Mouse (Mus musculus) liver, embryonic 11.5 days (tissue): ENCODE results near the gene Prss22. TPM values are rescaled to one million over a fixed set of nuclear protein-coding genes. Genes with fewer than 3 reads are reported as not detected.
A peak's percentile ranks its signal among the peaks of the same experiment; 100 is the strongest.

Experiments
- ATAC-seq: fragments of 200-750 bp; cut with Nextera tagmentation; replicated peaks from 2 replicates; pipeline ENCODE4 v1.8.0; 2017; ENCODE audit warnings: moderate number of reproducible peaks, mild to moderate bottlenecking, moderate TSS enrichment, moderate library complexity; ENCODE audit not compliant: low FRiP score
- DNase-seq: peaks from one replicate; pipeline ENCODE4 v3.0.0-alpha.2; 2017; ENCODE audit warnings: low spot score
- H3K27ac ChIP-seq: fragments of 300-500 bp; sonication (generic); 2 replicates; pipeline ENCODE4 v1.5.1; 2014; ENCODE audit warnings: mild to moderate bottlenecking, low read depth, low read length, control low read depth
- H3K27me3 ChIP-seq: fragments of 300-500 bp; sonication (generic); replicated peaks from 2 replicates; pipeline ENCODE4 v1.6.1; 2014; ENCODE audit warnings: low read length, mixed read lengths; ENCODE audit not compliant: control insufficient read depth, insufficient read depth
- H3K36me3 ChIP-seq: fragments of 300-500 bp; sonication (generic); 2 replicates; pipeline ENCODE4 v1.6.1; 2014; ENCODE audit warnings: mild to moderate bottlenecking, low read length, moderate library complexity, mixed read lengths; ENCODE audit not compliant: control insufficient read depth, insufficient read depth
- H3K4me1 ChIP-seq: fragments of 300-500 bp; sonication (generic); replicated peaks from 2 replicates; pipeline ENCODE4 v1.6.1; 2014; ENCODE audit warnings: low read length, mixed read lengths; ENCODE audit not compliant: control insufficient read depth, insufficient read depth
- H3K4me2 ChIP-seq: fragments of 300-500 bp; sonication (generic); 2 replicates; pipeline ENCODE4 v1.6.1; 2014; ENCODE audit warnings: mild to moderate bottlenecking, control low read depth, moderate library complexity
- H3K4me3 ChIP-seq: fragments of 300-500 bp; sonication (generic); 2 replicates; pipeline ENCODE4 v1.5.1; 2014; ENCODE audit warnings: low read depth, low read length, control low read depth
- H3K9ac ChIP-seq: fragments of 300-500 bp; sonication (generic); 2 replicates; pipeline ENCODE4 v1.6.1; 2014; ENCODE audit warnings: low read depth, low read length, control low read depth
- H3K9me3 ChIP-seq: fragments of 300-500 bp; sonication (generic); 2 replicates; pipeline ENCODE4 v1.6.1; 2016; ENCODE audit warnings: low read length, inconsistent platforms, mixed read lengths; ENCODE audit not compliant: control insufficient read depth
- WGBS: fragments of 180-500 bp; shearing (Covaris S2); extraction: QIAGEN DNeasy Blood & Tissue Kit; methylation state at CpG from one replicate; pipeline ENCODE4 v1.1.7; 2014; 5-methylcytosine and 5-hydroxymethylcytosine counted together
- polyA plus RNA-seq: library from polyadenylated mRNA; unstranded; fragments of >200 nt; fragmentation: Nextera tagmentation; extraction: Ambion mirVana; gene quantifications from 2 replicates; pipeline ENCODE4 v1.2.1, GENCODE M21; 2014

Prss22 gene
- 0.21 TPM in 1 of 2 replicates, not detected in the other for polyA plus RNA-seq

- Histone ChIP-seq H3K27ac (no peak within 1 kb of the TSS), H3K27me3 (no peaks in the 10 kb centered on the region), H3K4me2 (no peak within 1 kb of the TSS), H3K4me1 (peaks cover 7% of the 10 kb centered on the region), H3K9ac (no peak within 1 kb of the TSS), H3K9me3 (no peaks in the 10 kb centered on the region), H3K4me3 (no peak within 1 kb of the TSS), H3K36me3 (no peaks in the 10 kb centered on the region)
- DNase-seq = no peak
- no peak for ATAC-seq
- WGBS = 30% methylated on average over 2 of the region's 2 CpGs
Measured at GRCm38 (mm10) chr17:23997901-23998300, at the start of gene Prss22. Gene Prss22 (minus strand): TSS chr17:23998100.

- H3K27ac ChIP-seq = no peak overlapping the region
- no peak overlapping the region for H3K4me2 ChIP-seq
- H3K9me3 ChIP-seq = no peaks in the 10 kb centered on the region
- no peak overlapping the region for H3K4me3 ChIP-seq
- H3K9ac ChIP-seq = no peak overlapping the region
- H3K4me1 ChIP-seq = no peaks in the 10 kb centered on the region; the same call in 1 of the 2 replicates
- ATAC-seq (0 out of 2 replicates have a peak, but pooled peaks have one; percentile 49), DNase-seq (no peak)
- H3K27me3 ChIP-seq = no peaks in the 10 kb centered on the region
- WGBS = 34% methylated on average over 5 of the region's 5 CpGs
- peaks cover 7% of the 10 kb centered on the region; the same call in 1 of the 2 replicates for H3K36me3 ChIP-seq
Measured at GRCm38 (mm10) chr17:24046026-24046425, 48.1 kb upstream of the Prss22 start.

- DNase-seq (no peak), ATAC-seq (no peak)
- 72% methylated on average over 10 of the region's 10 CpGs for WGBS
- Histone ChIP-seq H3K9ac (no peak overlapping the region), H3K4me2 (no peak overlapping the region), H3K27ac (no peak overlapping the region), H3K4me3 (no peak overlapping the region), H3K9me3 (no peaks in the 10 kb centered on the region), H3K27me3 (no peaks in the 10 kb centered on the region), H3K4me1 (no peaks in the 10 kb centered on the region; the same call in 1 of the 2 replicates), H3K36me3 (peaks cover 7% of the 10 kb centered on the region; the same call in 1 of the 2 replicates)
Measured at GRCm38 (mm10) chr17:24045608-24046007, 47.7 kb upstream of the Prss22 start.

GRCm38 (mm10) chr17:24044482-24044881 lies 46.6 kb upstream of the Prss22 start:
- Histone ChIP-seq H3K4me2 (no peak overlapping the region), H3K27ac (no peak overlapping the region), H3K4me1 (no peaks in the 10 kb centered on the region; the same call in 1 of the 2 replicates), H3K36me3 (peaks cover 5% of the 10 kb centered on the region; the same call in 1 of the 2 replicates), H3K4me3 (no peak overlapping the region), H3K27me3 (no peaks in the 10 kb centered on the region), H3K9ac (no peak overlapping the region), H3K9me3 (peaks cover 2% of the 10 kb centered on the region; the same call in 1 of the 2 replicates)
- DNase-seq = no peak
- no peak for ATAC-seq
- WGBS = 62% methylated on average over 5 of the region's 5 CpGs

- H3K4me1 ChIP-seq = no peaks in the 10 kb centered on the region
- DNase-seq (no peak), ATAC-seq (no peak)
- no peaks in the 10 kb centered on the region for H3K27me3 ChIP-seq
- H3K4me2 ChIP-seq = no peak within 1 kb of the TSS
- H3K27ac ChIP-seq = no peak within 1 kb of the TSS
- no peaks in the 10 kb centered on the region for H3K36me3 ChIP-seq
- H3K9me3 ChIP-seq = peaks cover 2% of the 10 kb centered on the region; the same call in 1 of the 2 replicates
- 58% methylated on average over 4 of the region's 4 CpGs for WGBS
- no peak within 1 kb of the TSS for H3K4me3 ChIP-seq
- H3K9ac ChIP-seq = no peak within 1 kb of the TSS
Measured at GRCm38 (mm10) chr17:24037844-24038243, 39.9 kb upstream of the Prss22 start, which contains the start of gene Prss27. Gene Prss27 (plus strand): TSS chr17:24038144.

GRCm38 (mm10) chr17:24037360-24037759 lies 39.5 kb upstream of the Prss22 start:
- Histone ChIP-seq H3K4me1 (no peaks in the 10 kb centered on the region), H3K27ac (no peak overlapping the region), H3K4me2 (no peak overlapping the region), H3K36me3 (no peaks in the 10 kb centered on the region), H3K27me3 (no peaks in the 10 kb centered on the region), H3K9me3 (peaks cover 2% of the 10 kb centered on the region; the same call in 1 of the 2 replicates), H3K9ac (no peak overlapping the region), H3K4me3 (no peak overlapping the region)
- WGBS = 50% methylated on average over 13 of the region's 13 CpGs
- DNase-seq (no peak), ATAC-seq (no peak)

GRCm38 (mm10) chr17:24036954-24037353 lies 39.1 kb upstream of the Prss22 start:
- peaks cover 2% of the 10 kb centered on the region; the same call in 1 of the 2 replicates for H3K9me3 ChIP-seq
- H3K9ac ChIP-seq = no peak overlapping the region
- no peaks in the 10 kb centered on the region for H3K27me3 ChIP-seq
- H3K4me1 ChIP-seq = no peaks in the 10 kb centered on the region
- no peak overlapping the region for H3K27ac ChIP-seq
- 56% methylated on average over 6 of the region's 6 CpGs for WGBS
- no peak overlapping the region for H3K4me3 ChIP-seq
- ATAC-seq (no peak), DNase-seq (no peak)
- H3K36me3 ChIP-seq = no peaks in the 10 kb centered on the region
- no peak overlapping the region for H3K4me2 ChIP-seq

GRCm38 (mm10) chr17:24035087-24035486 lies 37.2 kb upstream of the Prss22 start:
- no peak overlapping the region for H3K4me3 ChIP-seq
- peaks cover 1% of the 10 kb centered on the region; the same call in 1 of the 2 replicates for H3K9me3 ChIP-seq
- ATAC-seq = no peak
- WGBS = 66% methylated on average over 7 of the region's 7 CpGs
- no peaks in the 10 kb centered on the region for H3K36me3 ChIP-seq
- H3K4me1 ChIP-seq = no peaks in the 10 kb centered on the region
- H3K27me3 ChIP-seq = no peaks in the 10 kb centered on the region
- no peak overlapping the region for H3K4me2 ChIP-seq
- H3K27ac ChIP-seq = no peak overlapping the region
- no peak for DNase-seq
- no peak overlapping the region for H3K9ac ChIP-seq

- DNase-seq (no peak), ATAC-seq (no peak)
- Histone ChIP-seq H3K27ac (no peak overlapping the region), H3K9ac (no peak overlapping the region), H3K4me1 (no peaks in the 10 kb centered on the region), H3K9me3 (no peaks in the 10 kb centered on the region), H3K4me3 (no peak overlapping the region), H3K36me3 (no peaks in the 10 kb centered on the region), H3K27me3 (no peaks in the 10 kb centered on the region), H3K4me2 (no peak overlapping the region)
- WGBS = 63% methylated on average over 20 of the region's 22 CpGs
Measured at GRCm38 (mm10) chr17:24030551-24030950, 32.7 kb upstream of the Prss22 start.
